Mouse (Mus musculus): ENCODE results near the gene Map4k1.

Map4k1 gene

GRCm38 (mm10) chr7:29026195-29026594, 44.3 kb downstream of the Map4k1 start:
- DNase-seq (ENCODE audit: low spot score) = no peak

GRCm38 (mm10) chr7:29026811-29027210, 45.0 kb downstream of the Map4k1 start:
- no peak for DNase-seq (ENCODE audit: low spot score)

DNA sequence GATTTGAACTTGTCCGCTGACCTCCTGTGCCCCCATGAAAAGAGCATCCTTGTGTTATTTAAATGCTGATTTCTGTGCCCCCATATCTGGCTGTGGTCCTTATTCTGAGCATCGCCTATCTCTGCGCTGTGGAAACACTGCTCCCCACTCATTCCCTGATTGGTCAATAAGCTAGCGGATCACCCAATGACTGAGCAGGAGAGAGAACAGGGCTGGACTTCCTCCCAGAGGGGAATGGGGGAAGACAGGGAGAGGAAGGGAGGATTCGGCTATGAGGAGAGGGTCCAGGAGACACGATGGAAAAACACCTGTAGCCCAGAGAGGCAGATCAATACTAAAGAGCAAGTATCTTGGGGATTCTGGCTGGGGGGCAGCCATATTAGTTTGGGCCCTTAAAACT, 46.9 kb downstream of the Map4k1 start:
- no peak for DNase-seq (ENCODE audit: low spot score)

- DNase-seq (ENCODE audit: low spot score) = no peak
These were observed 48.1 kb downstream of the Map4k1 start for GRCm38 (mm10) chr7:29029690-29030656.

DNA sequence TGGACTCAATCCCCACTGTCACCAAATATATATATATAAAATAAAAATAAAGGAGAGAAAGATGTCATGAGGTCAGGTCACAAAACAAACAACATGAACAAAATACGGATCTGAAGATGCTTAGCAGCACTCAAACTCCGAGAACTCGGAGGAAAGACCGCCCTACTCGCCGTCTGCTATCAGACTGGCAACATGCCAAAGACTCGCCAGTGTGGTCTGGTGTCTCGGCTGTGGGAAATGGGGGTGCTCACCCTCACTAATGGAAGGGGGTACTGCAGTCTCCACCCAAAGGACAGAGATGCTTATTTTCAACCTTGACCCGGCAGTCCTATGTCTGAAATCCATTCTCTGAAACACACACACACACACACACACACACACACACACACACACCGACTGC, 49.8 kb downstream of the Map4k1 start:
- no peak for DNase-seq (ENCODE audit: low spot score)

GRCm38 (mm10) chr7:29032685-29033084, 50.8 kb downstream of the Map4k1 start:
- DNase-seq (ENCODE audit: low spot score) = no peak

DNA sequence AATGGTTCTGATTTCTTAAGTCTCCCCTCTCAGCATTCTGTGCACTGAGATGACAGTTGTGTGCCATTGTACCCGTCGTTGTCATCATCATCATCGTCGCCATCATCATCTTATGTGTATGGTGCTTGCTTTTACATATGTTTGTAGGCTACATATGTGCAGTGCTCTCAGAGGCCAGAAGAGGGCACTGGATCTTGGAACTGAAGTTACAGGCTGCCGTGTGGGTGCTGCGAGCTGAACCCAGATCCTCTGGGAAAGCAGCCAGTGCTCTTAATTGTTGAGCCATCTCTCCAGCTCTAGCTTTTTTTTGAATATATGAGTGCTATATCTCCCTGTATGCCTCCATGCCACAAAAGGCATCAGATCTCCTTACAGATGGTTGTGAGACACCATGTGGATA, 55.4 kb downstream of the Map4k1 start:
- DNase-seq (ENCODE audit: low spot score) = no peak

DNA sequence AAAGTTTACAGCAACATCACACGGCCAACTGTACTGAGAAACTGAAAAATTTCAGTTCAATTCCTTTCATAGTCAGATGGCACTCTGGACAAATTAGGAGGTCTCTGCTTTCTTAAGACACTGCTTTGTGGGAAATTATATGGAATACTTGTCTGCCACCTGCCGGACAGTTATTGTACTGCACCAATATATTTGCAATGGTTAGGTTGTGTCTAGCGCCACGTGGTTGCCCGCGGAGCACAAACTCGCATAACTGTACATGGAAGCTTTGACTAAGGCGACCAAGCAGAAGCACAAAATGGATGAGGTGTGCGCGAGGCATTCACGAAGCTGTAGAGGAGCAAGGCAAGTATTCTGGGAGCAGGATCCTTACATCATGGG, 57.7 kb downstream of the Map4k1 start:
- DNase-seq (ENCODE audit: low spot score) = peak; percentile 86

DNA sequence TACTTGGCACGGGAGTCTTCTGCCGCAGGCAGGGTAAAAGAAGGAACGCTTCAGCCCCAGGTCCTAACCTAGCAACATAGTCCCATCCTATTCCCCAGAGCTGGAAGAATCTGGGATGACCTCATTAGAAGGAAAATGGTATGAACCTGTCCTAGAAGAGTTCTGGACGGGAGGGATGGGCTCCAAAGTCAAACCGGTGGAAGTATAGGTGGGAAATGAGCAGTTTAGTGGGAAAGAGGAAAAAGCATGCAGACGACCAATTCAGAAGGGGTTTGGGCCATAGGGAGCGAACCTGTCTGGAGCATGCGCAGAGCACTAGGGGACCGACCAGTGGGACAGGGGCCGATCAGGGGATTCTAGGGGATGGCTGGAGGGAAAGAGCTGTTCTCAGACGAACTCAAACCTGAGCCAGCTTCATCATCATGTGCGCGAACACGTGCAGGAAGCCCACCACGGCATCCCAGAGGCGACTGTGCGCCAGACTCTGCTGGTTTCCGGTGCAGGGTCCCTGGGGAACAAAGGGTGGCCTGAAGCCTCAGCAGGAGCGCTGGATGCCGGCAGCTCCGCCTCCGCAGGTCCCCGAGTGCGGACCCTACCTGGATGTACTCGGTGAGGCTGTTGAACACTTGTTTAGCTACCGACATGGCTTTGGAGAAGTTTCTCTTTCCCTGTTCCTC, 58.3 kb downstream of the Map4k1 start:
- DNase-seq (ENCODE audit: low spot score) = no peak

DNA sequence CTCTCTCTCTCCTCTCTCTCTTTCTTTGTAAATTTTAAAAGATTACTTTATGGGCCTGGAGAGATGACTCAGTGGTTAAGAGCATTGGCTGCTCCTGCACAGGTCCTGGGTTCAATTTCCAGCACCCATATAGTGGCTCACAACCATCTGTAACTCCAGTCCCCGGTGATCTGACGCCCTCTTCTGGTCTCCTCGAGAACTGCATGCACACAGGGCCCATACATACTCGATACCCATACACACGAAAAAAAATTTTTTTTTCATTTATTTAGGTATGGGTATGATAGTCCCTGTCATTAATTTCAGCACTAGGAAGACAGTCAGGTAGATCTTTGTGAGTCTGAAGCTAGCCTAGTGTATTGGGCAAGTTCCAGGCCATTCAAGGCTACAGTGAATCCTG, 59.3 kb downstream of the Map4k1 start:
- DNase-seq (ENCODE audit: low spot score) = no peak

- peak; percentile 73 for DNase-seq (ENCODE audit: low spot score)
These were observed 61.3 kb downstream of the Map4k1 start for GRCm38 (mm10) chr7:29043016-29043673.

GRCm38 (mm10) chr7:29043674-29044057, 61.8 kb downstream of the Map4k1 start:
- DNase-seq (ENCODE audit: low spot score) = no peak

- no peak for DNase-seq (ENCODE audit: low spot score)
These were observed 62.5 kb downstream of the Map4k1 start for GRCm38 (mm10) chr7:29044302-29044701.

- no peak for DNase-seq (ENCODE audit: low spot score)
These were observed 64.7 kb downstream of the Map4k1 start for GRCm38 (mm10) chr7:29046533-29046932.

DNA sequence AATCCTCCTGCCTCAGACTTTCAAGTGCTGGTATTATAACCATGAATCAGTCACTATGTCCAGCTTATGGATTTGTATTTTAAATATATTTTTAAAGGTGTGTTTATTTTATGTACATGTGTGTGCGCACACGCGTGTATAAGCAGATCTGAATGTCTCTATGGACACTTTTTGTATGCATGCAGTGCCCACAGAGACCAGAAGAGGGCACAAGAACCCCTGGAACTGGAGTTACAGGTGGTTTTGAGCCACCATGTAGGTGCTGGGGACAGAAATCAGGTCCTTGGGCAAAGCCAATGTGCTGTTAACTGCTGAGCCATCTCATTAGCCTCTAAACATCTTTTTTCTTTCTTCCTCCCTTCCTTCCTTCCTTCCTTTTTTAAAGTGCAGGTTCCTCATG, 66.2 kb downstream of the Map4k1 start:
- DNase-seq (ENCODE audit: low spot score) = no peak

DNA sequence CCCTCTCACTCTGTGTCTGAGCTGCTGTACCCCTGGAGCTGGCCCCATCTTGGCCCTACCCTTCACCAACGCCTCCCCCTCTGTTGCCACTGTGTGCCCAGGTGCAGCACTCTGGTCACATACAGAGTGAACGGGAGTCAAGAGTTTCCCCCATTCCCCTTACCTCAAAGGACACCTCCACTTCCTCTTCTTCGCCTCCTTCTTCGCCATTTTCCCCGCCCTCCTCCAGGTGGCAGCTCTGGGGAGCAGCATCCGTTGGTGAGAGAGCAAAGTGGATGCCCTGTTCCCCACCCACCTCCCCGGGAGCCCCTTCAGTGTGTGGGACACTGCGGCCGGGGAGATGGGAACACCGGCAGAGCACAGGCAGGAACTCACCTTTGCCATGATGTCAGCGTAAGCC, 66.8 kb downstream of the Map4k1 start:
- DNase-seq (ENCODE audit: low spot score) = no peak

DNA sequence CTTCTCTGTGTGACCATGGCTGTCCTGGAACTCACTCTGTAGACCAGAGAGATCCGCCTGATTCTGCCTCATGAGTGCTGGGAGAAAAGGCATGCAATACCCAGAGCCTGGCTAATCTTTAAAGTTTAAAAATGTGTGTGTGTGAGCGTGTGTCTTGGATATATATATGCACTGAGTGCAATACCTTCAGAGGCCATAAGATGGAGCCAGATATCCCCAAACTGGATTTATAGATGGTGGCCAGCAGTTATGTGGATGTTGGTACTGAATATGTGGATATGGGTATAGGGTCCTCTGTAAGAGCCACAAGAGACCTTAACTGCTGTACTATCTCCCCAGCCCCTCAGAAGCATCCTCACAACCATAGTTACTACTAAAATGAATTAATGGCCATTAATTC, 68.9 kb downstream of the Map4k1 start:
- peak; percentile 23 for DNase-seq (ENCODE audit: low spot score)

DNA sequence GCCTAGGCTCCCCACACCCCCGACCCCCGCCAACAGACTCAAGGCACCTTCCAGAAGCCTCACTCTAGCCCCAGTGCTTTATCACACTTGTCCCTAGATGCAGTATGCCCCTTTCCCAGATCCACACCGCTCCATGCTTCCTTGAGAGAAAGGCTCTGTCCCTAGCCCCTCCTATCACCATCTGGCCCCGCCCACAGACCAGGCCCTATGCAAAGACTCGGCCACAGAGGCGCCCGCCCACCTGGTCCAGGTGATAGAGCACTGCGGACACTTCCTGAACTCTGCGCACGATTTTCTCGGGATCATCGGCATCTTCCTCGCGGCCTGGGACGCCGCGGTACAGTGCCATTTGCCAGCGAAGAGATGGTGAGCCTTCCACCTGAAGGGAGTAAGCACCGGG, 71.0 kb downstream of the Map4k1 start:
- no peak for DNase-seq (ENCODE audit: low spot score)
